Mouse (Mus musculus) lung, postnatal 0 days (tissue): ENCODE results near the gene Fgl2.

Experiments used
- CTCF ChIP-seq: IDR thresholded peaks from 2 replicates; pipeline ENCODE4 v1.5.1; 2016; ENCODE audit warnings: antibody characterized with exemption, mild to moderate bottlenecking
- EP300 ChIP-seq: IDR thresholded peaks from 2 replicates; pipeline ENCODE4 v1.6.1; 2016; ENCODE audit warnings: antibody characterized with exemption, mild to moderate bottlenecking, control low read depth

- TF ChIP-seq CTCF: no peak
- TF ChIP-seq EP300: no peak
Observed at GRCm38 (mm10) chr5:21384252-21384960, 12.0 kb downstream of the Fgl2 start.
